In genomic region chr14:89639322-89639721, GRCm38 (mm10) we compare ENCODE assay signal across 17 mouse cellular contexts.
A peak's percentile ranks its signal among the peaks of the same experiment; 100 is the strongest.
DNase-seq lines count a peak whose midpoint lies in the region; ATAC-seq and TF ChIP-seq lines count a peak whose summit lies in the region.
"Had no signal": no experiment of that assay in that cellular context is flagged by ENCODE, and none has a peak within 500 bp of the region (broad histone marks: within the 10 kb centered on the region; RNA-seq: fewer than 3 reads in every experiment).

No protein-coding gene starts in this region.

- no peaks in the 10 kb centered on the region for H3K27me3 ChIP-seq in embryonic facial prominence, embryonic 14.5 days (replicated peaks; ENCODE audit: control insufficient read depth, insufficient read depth, low read length)
- no peaks in the 10 kb centered on the region for H3K27me3 ChIP-seq in embryonic facial prominence, embryonic 10.5 days (replicated peaks; ENCODE audit: low read depth, poor library complexity, severe bottlenecking)
- no peaks in the 10 kb centered on the region for H3K27me3 ChIP-seq in lung, embryonic 14.5 days (ENCODE audit: insufficient read depth, low read length)
- no peaks in the 10 kb centered on the region for H3K27me3 ChIP-seq in neural tube, embryonic 14.5 days (ENCODE audit: control insufficient read depth, insufficient read depth, low read length)
- H3K27me3 ChIP-seq in neural tube, embryonic 15.5 days (replicated peaks) = no peaks in the 10 kb centered on the region
- H3K27me3 ChIP-seq: heart, embryonic 13.5 days had no signal

- no peak overlapping the region for H3K27ac ChIP-seq in embryonic facial prominence, embryonic 14.5 days (replicated peaks; ENCODE audit: low read depth, low read length)
- no peak overlapping the region for H3K27ac ChIP-seq in embryonic facial prominence, embryonic 10.5 days (replicated peaks)
- H3K27ac ChIP-seq in lung, embryonic 14.5 days (ENCODE audit: low read depth) = no peak overlapping the region
- no peak overlapping the region for H3K27ac ChIP-seq in neural tube, embryonic 14.5 days (ENCODE audit: low read depth, low read length)
- H3K27ac ChIP-seq in neural tube, embryonic 15.5 days (replicated peaks) = no peak overlapping the region
- H3K27ac ChIP-seq: heart, embryonic 13.5 days had no signal

- 74% methylated on average over 6 of the region's 6 CpGs for WGBS in embryonic facial prominence, embryonic 14.5 days
- WGBS in embryonic facial prominence, embryonic 10.5 days = 85% methylated on average over 6 of the region's 6 CpGs
- 64% methylated on average over 6 of the region's 6 CpGs for WGBS in lung, embryonic 14.5 days
- WGBS in lung, adult 2 months = 74% methylated on average over 6 of the region's 6 CpGs
- 52% methylated on average over 6 of the region's 6 CpGs for WGBS in neural tube, embryonic 14.5 days
- WGBS in neural tube, embryonic 15.5 days = 62% methylated on average over 6 of the region's 6 CpGs

- H3K36me3 ChIP-seq in embryonic facial prominence, embryonic 14.5 days (ENCODE audit: control insufficient read depth, insufficient read depth, low read length) = no peaks in the 10 kb centered on the region
- H3K36me3 ChIP-seq in embryonic facial prominence, embryonic 10.5 days (replicated peaks) = no peaks in the 10 kb centered on the region
- H3K36me3 ChIP-seq in lung, embryonic 14.5 days (ENCODE audit: insufficient read depth) = no peaks in the 10 kb centered on the region
- H3K36me3 ChIP-seq in neural tube, embryonic 14.5 days (ENCODE audit: control insufficient read depth, insufficient read depth, low read length) = no peaks in the 10 kb centered on the region
- H3K36me3 ChIP-seq in neural tube, embryonic 15.5 days = no peaks in the 10 kb centered on the region
- H3K36me3 ChIP-seq: heart, embryonic 13.5 days had no signal

- H3K9ac ChIP-seq in embryonic facial prominence, embryonic 14.5 days (ENCODE audit: low read depth, low read length) = no peak overlapping the region
- no peak overlapping the region for H3K9ac ChIP-seq in lung, embryonic 14.5 days
- H3K9ac ChIP-seq in neural tube, embryonic 14.5 days (replicated peaks; ENCODE audit: low read depth, low read length) = no peak overlapping the region
- no peak overlapping the region for H3K9ac ChIP-seq in neural tube, embryonic 15.5 days (replicated peaks)
- H3K9ac ChIP-seq: heart, embryonic 13.5 days had no signal

- no peak overlapping the region for H3K4me2 ChIP-seq in embryonic facial prominence, embryonic 14.5 days (ENCODE audit: low read depth, low read length)
- no peak overlapping the region for H3K4me2 ChIP-seq in lung, embryonic 14.5 days
- no peak overlapping the region for H3K4me2 ChIP-seq in neural tube, embryonic 14.5 days (ENCODE audit: low read depth, low read length)
- no peak overlapping the region for H3K4me2 ChIP-seq in neural tube, embryonic 15.5 days
- H3K4me2 ChIP-seq: heart, embryonic 13.5 days had no signal

- no peak for TF ChIP-seq POLR2A in lung, adult 2 months (IDR thresholded peaks at IDR 0.05; ENCODE audit: borderline replicate concordance, extremely low read depth, low read depth, low read length)

- no peaks in the 10 kb centered on the region for H3K4me1 ChIP-seq in embryonic facial prominence, embryonic 14.5 days (ENCODE audit: control insufficient read depth, insufficient read depth, low read length)
- H3K4me1 ChIP-seq in embryonic facial prominence, embryonic 10.5 days = no peaks in the 10 kb centered on the region
- H3K4me1 ChIP-seq in lung, embryonic 14.5 days (ENCODE audit: insufficient read depth) = no peaks in the 10 kb centered on the region
- no peaks in the 10 kb centered on the region for H3K4me1 ChIP-seq in lung, adult 2 months (ENCODE audit: control insufficient read depth, insufficient read depth, low read length)
- H3K4me1 ChIP-seq in neural tube, embryonic 14.5 days (ENCODE audit: control insufficient read depth, insufficient read depth, low read length) = no peaks in the 10 kb centered on the region
- H3K4me1 ChIP-seq in neural tube, embryonic 15.5 days = no peaks in the 10 kb centered on the region
- H3K4me1 ChIP-seq: heart, embryonic 13.5 days had no signal

- no peak for ATAC-seq in embryonic facial prominence, embryonic 14.5 days (ENCODE audit: low read depth)
- peak; percentile 51; the same call in 1 of the 2 replicates for ATAC-seq in lung, embryonic 14.5 days (ENCODE audit: insufficient read depth)
- peak; percentile 51; the same call in 1 of the 2 replicates for ATAC-seq in neural tube, embryonic 14.5 days (ENCODE audit: low read depth)
- no peak for ATAC-seq in neural tube, embryonic 15.5 days (ENCODE audit: low FRiP score)
- ATAC-seq: hindbrain, embryonic 16.5 days; inflammation-experienced regulatory T-cells, adult 6 months had no signal

- peak; percentile 13 for DNase-seq in embryonic facial prominence, embryonic 14.5 days (ENCODE audit: low spot score)
- no peak for DNase-seq in embryonic facial prominence, embryonic 10.5 days (ENCODE audit: low spot score)
- DNase-seq in lung, embryonic 14.5 days = peak; percentile 35
- DNase-seq in lung, adult 2 months = no peak
- no peak for DNase-seq in left cerebral cortex, adult 8-10 months (ENCODE audit: low spot score in 2 of 2)
- DNase-seq: adrenal gland, postnatal 10 days; cerebellum, adult 11-12 months; cerebellum, adult 9-10 months; cerebellum, postnatal 25 days; gastrocnemius, postnatal 36 days; heart, adult 11 months; heart, postnatal 36 days had no signal

- no peaks in the 10 kb centered on the region for H3K9me3 ChIP-seq in embryonic facial prominence, embryonic 14.5 days (ENCODE audit: control insufficient read depth, low read length)
- no peaks in the 10 kb centered on the region for H3K9me3 ChIP-seq in embryonic facial prominence, embryonic 10.5 days
- H3K9me3 ChIP-seq in lung, embryonic 14.5 days (ENCODE audit: low read depth, low read length) = no peaks in the 10 kb centered on the region
- no peaks in the 10 kb centered on the region for H3K9me3 ChIP-seq in neural tube, embryonic 14.5 days (ENCODE audit: control insufficient read depth, low read length)
- H3K9me3 ChIP-seq in neural tube, embryonic 15.5 days (replicated peaks) = no peaks in the 10 kb centered on the region
- H3K9me3 ChIP-seq: heart, embryonic 13.5 days had no signal

- no peak overlapping the region for H3K4me3 ChIP-seq in embryonic facial prominence, embryonic 14.5 days (ENCODE audit: low read depth, low read length)
- H3K4me3 ChIP-seq in embryonic facial prominence, embryonic 10.5 days = no peak overlapping the region
- no peak overlapping the region for H3K4me3 ChIP-seq in lung, embryonic 14.5 days (ENCODE audit: low read depth, low read length)
- H3K4me3 ChIP-seq in lung, adult 2 months (replicated peaks; ENCODE audit: extremely low read depth, low read depth, low read length) = no peak overlapping the region
- H3K4me3 ChIP-seq in neural tube, embryonic 14.5 days (ENCODE audit: low read depth, low read length) = no peak overlapping the region
- no peak overlapping the region for H3K4me3 ChIP-seq in neural tube, embryonic 15.5 days (replicated peaks)
- H3K4me3 ChIP-seq: heart, embryonic 13.5 days had no signal

- TF ChIP-seq CTCF in lung, embryonic 14.5 days (IDR thresholded peaks at IDR 0.05; ENCODE audit: low read depth) = no peak
- TF ChIP-seq CTCF in lung, adult 2 months (IDR thresholded peaks at IDR 0.05; ENCODE audit: insufficient read depth, low read length) = no peak

Comparison
In these comparisons a context has a peak if more than half of its experiments do, and no peak if none do; other contexts are left out.
1. ATAC-seq: peak in lung, embryonic 14.5 days (single experiment) and neural tube, embryonic 14.5 days (single experiment); none in embryonic facial prominence, embryonic 14.5 days (single experiment) and neural tube, embryonic 15.5 days (single experiment).
2. DNase-seq: peak in embryonic facial prominence, embryonic 14.5 days (single experiment) and lung, embryonic 14.5 days (single experiment); none in embryonic facial prominence, embryonic 10.5 days (single experiment), lung, adult 2 months (single experiment) and left cerebral cortex, adult 8-10 months (0 of 2).